Mouse (Mus musculus): ENCODE results near the gene Klk7. TPM values are rescaled to one million over a fixed set of nuclear protein-coding genes. Genes with fewer than 3 reads are reported as not detected.

The Klk7 gene
- polyA plus RNA-seq, 1 experiment: not detected

- DNase-seq: no peak
- no peaks in the 10 kb centered on the region; the same call in 1 of the 2 replicates for H3K27me3 ChIP-seq (ENCODE audit: control insufficient read depth, insufficient read depth, low read length)
- 1% methylated on average over 28 of the region's 28 CpGs for WGBS
- no peak for TF ChIP-seq CTCF (IDR thresholded peaks at IDR 0.05; ENCODE audit: borderline replicate concordance, insufficient read depth, low read depth, low read length)
- no peak for TF ChIP-seq POLR2A (IDR thresholded peaks at IDR 0.05; ENCODE audit: borderline replicate concordance, insufficient read depth, low read length)
- no peak within 1 kb of the TSS for H3K27ac ChIP-seq (ENCODE audit: insufficient read depth, low read length)
- H3K4me1 ChIP-seq (ENCODE audit: control insufficient read depth, insufficient read depth, low read length): no peaks in the 10 kb centered on the region
- peak within 1 kb of the TSS; percentile 19 for H3K4me3 ChIP-seq (replicated peaks; ENCODE audit: insufficient read depth, low read depth, low read length)
Observed at GRCm38 (mm10) chr7:43797333-43797769, 13.7 kb upstream of the Klk7 start, which contains the start of gene Klk8. Gene Klk8 (plus strand): TSS chr7:43797577.

DNA sequence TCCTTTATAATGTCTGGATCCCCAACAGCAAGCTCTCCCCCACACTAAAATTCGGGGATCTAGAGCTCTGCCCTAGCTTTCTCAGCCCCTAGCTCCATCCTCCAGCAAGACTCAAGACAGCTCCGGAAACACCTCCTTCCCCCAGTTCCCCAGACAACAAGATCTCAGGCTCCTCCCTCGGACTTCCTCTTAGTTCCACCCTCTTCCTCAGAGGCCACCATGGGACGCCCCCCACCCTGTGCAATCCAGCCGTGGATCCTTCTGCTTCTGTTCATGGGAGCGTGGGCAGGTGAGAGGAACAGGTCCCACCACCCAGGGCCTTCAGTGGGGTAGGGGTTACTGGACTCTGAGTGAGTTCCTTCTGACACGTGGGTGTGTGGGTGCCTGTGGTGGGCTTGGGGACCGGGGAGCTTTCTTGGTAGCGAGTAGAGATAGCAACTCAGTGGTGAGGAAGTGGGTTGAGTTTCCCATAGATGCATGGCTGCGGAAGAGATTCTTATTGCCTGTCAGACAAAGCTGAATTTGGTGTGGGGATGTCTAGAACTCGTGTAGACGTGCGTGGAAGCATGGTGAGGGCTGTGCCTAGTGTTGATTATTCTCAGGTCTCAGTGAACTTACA, 13.1 kb upstream of the Klk7 start:
- no peaks in the 10 kb centered on the region; the same call in 1 of the 2 replicates for H3K27me3 ChIP-seq (ENCODE audit: control insufficient read depth, insufficient read depth, low read length)
- 37% methylated on average over 13 of the region's 13 CpGs for WGBS
- H3K4me1 ChIP-seq (ENCODE audit: control insufficient read depth, insufficient read depth, low read length): no peaks in the 10 kb centered on the region
- DNase-seq: no peak
- TF ChIP-seq CTCF (IDR thresholded peaks at IDR 0.05; ENCODE audit: borderline replicate concordance, insufficient read depth, low read depth, low read length) (no peak), POLR2A (IDR thresholded peaks at IDR 0.05; ENCODE audit: borderline replicate concordance, insufficient read depth, low read length) (no peak)
- no peak overlapping the region for H3K27ac ChIP-seq (ENCODE audit: insufficient read depth, low read length)
- no peak overlapping the region for H3K4me3 ChIP-seq (replicated peaks; ENCODE audit: insufficient read depth, low read depth, low read length)

- no peak overlapping the region for H3K4me3 ChIP-seq (replicated peaks; ENCODE audit: insufficient read depth, low read depth, low read length)
- no peaks in the 10 kb centered on the region for H3K4me1 ChIP-seq (ENCODE audit: control insufficient read depth, insufficient read depth, low read length)
- H3K27me3 ChIP-seq (ENCODE audit: control insufficient read depth, insufficient read depth, low read length): no peaks in the 10 kb centered on the region; the same call in 1 of the 2 replicates
- TF ChIP-seq POLR2A (IDR thresholded peaks at IDR 0.05; ENCODE audit: borderline replicate concordance, insufficient read depth, low read length): no peak
- H3K27ac ChIP-seq (ENCODE audit: insufficient read depth, low read length): no peak overlapping the region
- no peak for DNase-seq
- WGBS: 59% methylated on average over 7 of the region's 7 CpGs
Observed at GRCm38 (mm10) chr7:43799876-43800275, 11.2 kb upstream of the Klk7 start.

GRCm38 (mm10) chr7:43815211-43815610, 4.1 kb downstream of the Klk7 start:
- WGBS: 85% methylated on average over 7 of the region's 7 CpGs
- no peak overlapping the region for H3K27ac ChIP-seq (ENCODE audit: insufficient read depth, low read length)
- H3K27me3 ChIP-seq (ENCODE audit: control insufficient read depth, insufficient read depth, low read length): no peaks in the 10 kb centered on the region
- no peak for DNase-seq
- no peaks in the 10 kb centered on the region for H3K4me1 ChIP-seq (ENCODE audit: control insufficient read depth, insufficient read depth, low read length)
- TF ChIP-seq POLR2A (IDR thresholded peaks at IDR 0.05; ENCODE audit: borderline replicate concordance, insufficient read depth, low read length) (no peak), CTCF (IDR thresholded peaks at IDR 0.05; ENCODE audit: borderline replicate concordance, insufficient read depth, low read depth, low read length) (no peak)
- no peak overlapping the region for H3K4me3 ChIP-seq (replicated peaks; ENCODE audit: insufficient read depth, low read depth, low read length)

GRCm38 (mm10) chr7:43816746-43817145, 5.7 kb downstream of the Klk7 start:
- DNase-seq: no peak
- no peak overlapping the region for H3K4me3 ChIP-seq (replicated peaks; ENCODE audit: insufficient read depth, low read depth, low read length)
- TF ChIP-seq POLR2A (IDR thresholded peaks at IDR 0.05; ENCODE audit: borderline replicate concordance, insufficient read depth, low read length): no peak
- no peak for TF ChIP-seq CTCF (IDR thresholded peaks at IDR 0.05; ENCODE audit: borderline replicate concordance, insufficient read depth, low read depth, low read length)
- H3K27ac ChIP-seq (ENCODE audit: insufficient read depth, low read length): no peak overlapping the region
- no peaks in the 10 kb centered on the region for H3K27me3 ChIP-seq (ENCODE audit: control insufficient read depth, insufficient read depth, low read length)
- H3K4me1 ChIP-seq (ENCODE audit: control insufficient read depth, insufficient read depth, low read length): no peaks in the 10 kb centered on the region

GRCm38 (mm10) chr7:43821581-43821980, 10.5 kb downstream of the Klk7 start:
- 84% methylated on average over 7 of the region's 7 CpGs for WGBS
- Histone ChIP-seq H3K4me1 (ENCODE audit: control insufficient read depth, insufficient read depth, low read length) (no peaks in the 10 kb centered on the region), H3K27me3 (ENCODE audit: control insufficient read depth, insufficient read depth, low read length) (no peaks in the 10 kb centered on the region), H3K27ac (ENCODE audit: insufficient read depth, low read length) (no peak overlapping the region), H3K4me3 (replicated peaks; ENCODE audit: insufficient read depth, low read depth, low read length) (no peak overlapping the region)
- TF ChIP-seq POLR2A (IDR thresholded peaks at IDR 0.05; ENCODE audit: borderline replicate concordance, insufficient read depth, low read length) (no peak), CTCF (IDR thresholded peaks at IDR 0.05; ENCODE audit: borderline replicate concordance, insufficient read depth, low read depth, low read length) (no peak)
- no peak for DNase-seq

GRCm38 (mm10) chr7:43824199-43824598, 13.1 kb downstream of the Klk7 start, which contains the start of gene Klk6:
Gene Klk6 (plus strand): TSS chr7:43824499.
- H3K4me1 ChIP-seq (ENCODE audit: control insufficient read depth, insufficient read depth, low read length): no peaks in the 10 kb centered on the region
- DNase-seq: peak in 1 of 2 experiments; percentile 4
- H3K27ac ChIP-seq (ENCODE audit: insufficient read depth, low read length): no peak within 1 kb of the TSS
- no peak for TF ChIP-seq CTCF (IDR thresholded peaks at IDR 0.05; ENCODE audit: borderline replicate concordance, insufficient read depth, low read depth, low read length)
- no peak for TF ChIP-seq POLR2A (IDR thresholded peaks at IDR 0.05; ENCODE audit: borderline replicate concordance, insufficient read depth, low read length)
- H3K27me3 ChIP-seq (ENCODE audit: control insufficient read depth, insufficient read depth, low read length): no peaks in the 10 kb centered on the region
- H3K4me3 ChIP-seq (replicated peaks; ENCODE audit: insufficient read depth, low read depth, low read length): no peak within 1 kb of the TSS
- 45% methylated on average over 10 of the region's 10 CpGs for whole genome bisulfite sequencing

DNA sequence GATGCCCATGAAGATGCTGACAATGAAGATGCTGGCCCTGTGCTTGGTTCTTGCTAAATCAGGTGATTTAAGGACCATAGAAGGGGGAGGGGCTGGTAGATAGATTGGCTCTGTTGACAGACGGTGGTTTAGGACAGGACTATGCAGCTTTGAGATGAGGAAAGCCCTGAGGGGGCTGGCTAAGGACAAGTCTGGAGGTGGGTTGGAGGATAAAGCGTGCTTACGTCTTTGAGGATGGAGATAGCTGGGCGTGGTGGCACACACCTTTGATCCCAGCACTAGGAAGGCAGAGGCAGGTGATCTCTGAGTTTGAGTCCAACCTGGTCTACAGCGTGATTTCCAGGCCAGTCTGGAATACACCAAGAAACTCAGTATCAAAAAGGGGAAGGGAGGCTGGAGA, 15.0 kb downstream of the Klk7 start:
- no peak for DNase-seq
- WGBS: 87% methylated on average over 5 of the region's 5 CpGs
- TF ChIP-seq CTCF (IDR thresholded peaks at IDR 0.05; ENCODE audit: borderline replicate concordance, insufficient read depth, low read depth, low read length): no peak
- TF ChIP-seq POLR2A (IDR thresholded peaks at IDR 0.05; ENCODE audit: borderline replicate concordance, insufficient read depth, low read length): no peak
- Histone ChIP-seq H3K4me1 (ENCODE audit: control insufficient read depth, insufficient read depth, low read length) (no peaks in the 10 kb centered on the region), H3K27me3 (ENCODE audit: control insufficient read depth, insufficient read depth, low read length) (no peaks in the 10 kb centered on the region), H3K27ac (ENCODE audit: insufficient read depth, low read length) (no peak overlapping the region), H3K4me3 (replicated peaks; ENCODE audit: insufficient read depth, low read depth, low read length) (no peak overlapping the region)
